Mouse (Mus musculus): ENCODE measurements at regions not wholly inside any gene's neighbourhood (a gene's known extent, or its start where the extent isn't known, plus 50 kb on each side); places are given as distances from the start of the nearest gene placed in this dataset.

DNA sequence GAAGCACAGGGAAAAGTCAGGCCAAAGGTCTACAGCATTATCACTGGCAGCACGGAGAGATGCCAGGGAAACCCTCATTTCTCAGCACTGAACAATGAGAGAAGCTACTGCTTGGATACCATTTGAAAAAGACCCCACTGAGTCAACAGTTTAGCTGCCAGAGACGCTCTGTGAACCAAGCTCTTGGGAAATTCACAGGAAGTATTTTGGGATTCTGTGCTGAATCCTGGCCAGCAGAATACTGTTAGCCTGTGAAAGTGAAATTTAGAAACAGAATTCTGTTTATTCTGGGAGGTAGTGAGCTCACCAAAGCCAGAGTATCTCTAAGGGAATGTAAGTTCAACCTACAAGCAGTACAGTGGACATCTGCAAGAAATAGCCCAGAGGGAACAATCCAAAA lies 705.1 kb downstream of the Zpld1 start:
- ATAC-seq, result no peak
- H3K9ac ChIP-seq (replicated peaks; ENCODE audit: low read depth, low read length), result no peak overlapping the region
- no peaks in the 10 kb centered on the region for H3K4me1 ChIP-seq (replicated peaks; ENCODE audit: control insufficient read depth, insufficient read depth, low read length)
- no peaks in the 10 kb centered on the region for H3K27me3 ChIP-seq (replicated peaks; ENCODE audit: control insufficient read depth, insufficient read depth, low read length)
- H3K36me3 ChIP-seq (ENCODE audit: control insufficient read depth, insufficient read depth), result no peaks in the 10 kb centered on the region
- H3K27ac ChIP-seq (ENCODE audit: low read length), result no peak overlapping the region
- no peak overlapping the region for H3K4me2 ChIP-seq (ENCODE audit: low read length)
- no peaks in the 10 kb centered on the region for H3K9me3 ChIP-seq (ENCODE audit: control insufficient read depth, low read length)
- WGBS, result 68% methylated on average over 2 of the region's 2 CpGs
- H3K4me3 ChIP-seq (replicated peaks; ENCODE audit: low read length), result no peak overlapping the region

Data from forebrain, embryonic 16.5 days (tissue).